Mouse (Mus musculus): ENCODE data around the gene Six6. TPM values are rescaled to one million over a fixed set of nuclear protein-coding genes. Genes with fewer than 3 reads are reported as not detected.

Gene Six6
- not detected in 2 replicates for polyA plus RNA-seq (2014; fragmentation: Nextera tagmentation; extraction: Ambion mirVana)

DNA sequence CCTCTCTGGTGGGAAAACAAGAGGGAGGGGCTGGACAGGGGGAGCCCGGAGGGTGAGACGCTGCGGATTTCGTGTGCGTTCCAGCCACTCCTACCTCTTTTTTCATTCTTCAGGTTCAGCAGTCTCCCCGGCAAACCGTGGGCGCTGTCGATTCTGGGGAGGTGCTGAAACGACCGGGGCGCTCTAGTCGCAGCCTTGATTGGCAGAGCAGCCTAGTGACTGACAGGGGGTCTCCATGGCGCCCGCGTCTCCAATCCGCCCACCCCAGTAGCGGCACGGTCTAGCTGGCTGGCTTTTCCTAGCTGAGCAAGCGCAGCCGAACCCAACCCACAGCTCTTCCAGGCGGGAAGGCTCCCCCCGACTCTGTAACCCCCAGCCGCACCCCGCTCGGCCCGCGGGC, at the start of gene Six6:
Gene Six6 (plus strand): TSS at position 277 of the 400 bp plus-strand sequence.
- under 1% methylated on average over 28 of the region's 28 CpGs for WGBS
- H3K9ac ChIP-seq (replicated peaks; ENCODE audit: low read depth, low read length), result no peak within 1 kb of the TSS
- no peak within 1 kb of the TSS for H3K27ac ChIP-seq (ENCODE audit: low read depth, low read length)
- no peak within 1 kb of the TSS for H3K4me3 ChIP-seq (ENCODE audit: low read depth, low read length)
- H3K4me1 ChIP-seq (ENCODE audit: control insufficient read depth, insufficient read depth, low read length), result no peaks in the 10 kb centered on the region
- peaks cover 63% of the 10 kb centered on the region for H3K27me3 ChIP-seq (ENCODE audit: control insufficient read depth, insufficient read depth, low read length)
- no peaks in the 10 kb centered on the region for H3K36me3 ChIP-seq (ENCODE audit: control insufficient read depth, insufficient read depth, low read length)
- H3K4me2 ChIP-seq (ENCODE audit: low read depth, low read length), result peak within 1 kb of the TSS; percentile 24; the same call in 1 of the 2 replicates
- no peaks in the 10 kb centered on the region for H3K9me3 ChIP-seq (ENCODE audit: control insufficient read depth, low read length)
- 0 out of 2 replicates have a peak, but pooled peaks have one; percentile 28 for ATAC-seq (ENCODE audit: low read depth)

DNA sequence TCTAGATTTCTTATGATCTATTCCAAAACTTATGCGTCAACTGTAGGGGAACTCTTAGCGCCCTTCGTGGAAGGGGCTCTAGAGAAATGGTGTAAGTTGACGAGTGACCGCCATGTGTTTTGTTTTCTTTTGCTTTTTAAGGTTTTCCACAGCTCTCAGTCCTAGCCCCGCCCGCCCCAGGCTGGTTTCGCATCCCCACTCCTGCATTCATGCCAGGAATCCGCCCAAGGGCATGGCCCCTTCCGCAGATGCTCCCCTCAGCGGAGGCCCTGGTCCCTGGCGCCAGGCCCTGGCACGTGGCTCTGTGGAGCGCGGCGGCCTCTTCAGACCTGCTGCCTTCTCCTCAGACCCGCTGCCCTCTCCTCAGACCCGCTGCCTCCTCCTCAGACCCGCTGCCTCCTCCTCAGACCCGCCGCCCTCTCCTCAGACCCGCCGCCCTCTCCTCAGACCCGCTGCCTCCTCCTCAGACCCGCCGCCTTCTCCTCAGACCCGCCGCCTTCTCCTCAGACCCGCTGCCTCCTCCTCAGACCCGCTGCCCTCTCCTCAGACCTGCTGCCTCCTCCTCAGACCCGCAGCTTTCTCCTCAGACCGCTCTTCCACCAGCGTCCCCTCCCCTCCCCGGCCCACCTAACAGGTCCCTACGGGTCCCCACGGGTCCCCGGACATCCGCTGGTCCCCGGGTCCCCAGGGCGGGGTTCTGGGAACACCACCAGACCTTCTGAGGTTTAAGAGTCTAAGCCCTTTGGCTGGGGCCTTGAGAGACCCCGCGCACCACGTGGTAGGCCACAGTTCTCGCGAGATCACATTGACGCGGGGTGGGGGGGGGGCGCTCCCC, 22.3 kb upstream of the Six6 start:
- Histone ChIP-seq H3K36me3 (ENCODE audit: control insufficient read depth, insufficient read depth, low read length) (no peaks in the 10 kb centered on the region), H3K4me2 (ENCODE audit: low read depth, low read length) (peak overlapping the region; percentile 49), H3K9me3 (ENCODE audit: control insufficient read depth, low read length) (no peaks in the 10 kb centered on the region), H3K4me1 (ENCODE audit: control insufficient read depth, insufficient read depth, low read length) (no peaks in the 10 kb centered on the region), H3K4me3 (ENCODE audit: low read depth, low read length) (peak overlapping the region; percentile 25), H3K27ac (ENCODE audit: low read depth, low read length) (no peak overlapping the region), H3K9ac (replicated peaks; ENCODE audit: low read depth, low read length) (peak overlapping the region; percentile 43), H3K27me3 (ENCODE audit: control insufficient read depth, insufficient read depth, low read length) (no peaks in the 10 kb centered on the region)
- WGBS, result 24% methylated on average over 39 of the region's 48 CpGs
- peak; percentile 58; the same call in 1 of the 2 replicates for ATAC-seq (ENCODE audit: low read depth)

DNA sequence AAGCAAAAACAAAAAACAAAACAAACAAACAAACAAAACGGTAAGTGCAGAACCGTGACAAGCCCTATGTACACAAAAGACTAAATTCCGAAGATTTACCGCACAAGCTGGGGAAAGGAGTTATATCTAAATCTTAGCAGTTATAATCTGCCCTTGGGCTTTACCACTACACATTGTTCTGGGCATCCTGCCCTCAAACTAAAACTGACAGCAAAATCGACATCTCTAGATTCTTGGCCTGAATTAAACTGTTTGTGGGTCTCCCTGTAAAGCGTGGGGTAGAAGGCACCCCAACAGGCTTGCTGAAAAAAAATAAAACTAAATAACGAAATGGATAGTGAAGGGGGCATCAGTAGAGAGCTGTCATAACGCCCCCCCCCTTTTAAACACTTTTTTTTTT, 2.9 kb upstream of the Six6 start:
- WGBS, result 26% methylated on average over 8 of the region's 8 CpGs
- no peak overlapping the region for H3K4me2 ChIP-seq (ENCODE audit: low read depth, low read length)
- H3K9me3 ChIP-seq (ENCODE audit: control insufficient read depth, low read length), result no peaks in the 10 kb centered on the region
- H3K4me1 ChIP-seq (ENCODE audit: control insufficient read depth, insufficient read depth, low read length), result no peaks in the 10 kb centered on the region
- no peak overlapping the region for H3K9ac ChIP-seq (replicated peaks; ENCODE audit: low read depth, low read length)
- no peak overlapping the region for H3K4me3 ChIP-seq (ENCODE audit: low read depth, low read length)
- no peak overlapping the region for H3K27ac ChIP-seq (ENCODE audit: low read depth, low read length)
- no peak for ATAC-seq (ENCODE audit: low read depth)
- H3K36me3 ChIP-seq (ENCODE audit: control insufficient read depth, insufficient read depth, low read length), result no peaks in the 10 kb centered on the region
- H3K27me3 ChIP-seq (ENCODE audit: control insufficient read depth, insufficient read depth, low read length), result peaks cover 41% of the 10 kb centered on the region

DNA sequence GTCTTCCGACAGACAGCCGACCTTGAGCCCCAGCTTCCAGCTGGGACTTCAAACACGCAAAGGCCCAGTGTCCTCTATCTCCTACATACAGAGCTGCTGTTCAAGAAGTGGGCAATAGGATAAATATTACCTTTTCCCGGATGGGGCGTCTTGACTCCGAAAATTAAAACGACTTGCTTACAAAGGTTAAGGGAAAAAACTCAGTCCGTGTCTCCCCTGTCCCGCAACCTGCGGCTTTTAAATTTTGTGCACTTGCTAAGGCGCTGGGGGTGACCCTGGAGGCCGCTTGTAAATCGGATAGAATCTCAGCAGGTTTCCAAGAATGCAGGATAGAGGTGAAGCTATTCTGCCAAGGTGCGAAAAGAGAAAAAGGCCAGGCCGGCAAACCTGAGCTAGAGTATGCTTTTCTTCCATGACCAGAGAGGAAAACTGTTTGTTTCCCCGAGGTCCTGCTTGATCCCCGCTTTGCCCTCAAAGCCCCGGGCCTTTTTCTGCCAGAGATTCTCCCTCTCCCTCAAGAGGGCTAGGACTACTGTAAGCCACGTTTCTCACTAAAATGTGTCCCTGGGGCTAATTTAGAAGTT, 2.1 kb upstream of the Six6 start:
- Histone ChIP-seq H3K36me3 (ENCODE audit: control insufficient read depth, insufficient read depth, low read length) (no peaks in the 10 kb centered on the region), H3K9ac (replicated peaks; ENCODE audit: low read depth, low read length) (no peak overlapping the region), H3K4me2 (ENCODE audit: low read depth, low read length) (no peak overlapping the region), H3K4me3 (ENCODE audit: low read depth, low read length) (no peak overlapping the region), H3K27me3 (ENCODE audit: control insufficient read depth, insufficient read depth, low read length) (peaks cover 47% of the 10 kb centered on the region), H3K9me3 (ENCODE audit: control insufficient read depth, low read length) (no peaks in the 10 kb centered on the region), H3K4me1 (ENCODE audit: control insufficient read depth, insufficient read depth, low read length) (no peaks in the 10 kb centered on the region), H3K27ac (ENCODE audit: low read depth, low read length) (no peak overlapping the region)
- 2% methylated on average over 19 of the region's 19 CpGs for whole genome bisulfite sequencing
- ATAC-seq (ENCODE audit: low read depth), result no peak

DNA sequence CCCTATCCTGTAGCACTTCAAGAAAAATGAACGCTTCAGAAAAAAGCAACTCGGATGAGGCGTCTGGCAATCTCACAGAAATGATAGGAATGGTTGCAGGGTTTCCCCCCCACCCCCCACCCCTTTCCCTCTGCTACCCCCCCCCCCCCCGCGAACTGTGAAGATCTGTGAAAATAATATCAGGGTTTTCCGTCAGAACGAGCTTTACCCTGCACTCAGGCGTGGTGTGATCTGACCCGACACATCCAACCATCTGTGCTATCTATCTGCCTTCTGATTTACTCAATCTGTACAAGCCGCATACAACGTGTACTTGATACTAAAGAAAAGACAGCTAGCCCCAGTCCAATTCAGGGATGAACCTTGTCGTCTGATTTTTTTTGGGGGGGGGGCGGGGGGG, 1.5 kb upstream of the Six6 start:
- no peak overlapping the region for H3K4me3 ChIP-seq (ENCODE audit: low read depth, low read length)
- peaks cover 52% of the 10 kb centered on the region for H3K27me3 ChIP-seq (ENCODE audit: control insufficient read depth, insufficient read depth, low read length)
- no peak overlapping the region for H3K4me2 ChIP-seq (ENCODE audit: low read depth, low read length)
- H3K36me3 ChIP-seq (ENCODE audit: control insufficient read depth, insufficient read depth, low read length), result no peaks in the 10 kb centered on the region
- no peaks in the 10 kb centered on the region for H3K9me3 ChIP-seq (ENCODE audit: control insufficient read depth, low read length)
- ATAC-seq (ENCODE audit: low read depth), result no peak
- WGBS, result 4% methylated on average over 11 of the region's 13 CpGs
- no peaks in the 10 kb centered on the region for H3K4me1 ChIP-seq (ENCODE audit: control insufficient read depth, insufficient read depth, low read length)
- H3K9ac ChIP-seq (replicated peaks; ENCODE audit: low read depth, low read length), result no peak overlapping the region
- no peak overlapping the region for H3K27ac ChIP-seq (ENCODE audit: low read depth, low read length)

DNA sequence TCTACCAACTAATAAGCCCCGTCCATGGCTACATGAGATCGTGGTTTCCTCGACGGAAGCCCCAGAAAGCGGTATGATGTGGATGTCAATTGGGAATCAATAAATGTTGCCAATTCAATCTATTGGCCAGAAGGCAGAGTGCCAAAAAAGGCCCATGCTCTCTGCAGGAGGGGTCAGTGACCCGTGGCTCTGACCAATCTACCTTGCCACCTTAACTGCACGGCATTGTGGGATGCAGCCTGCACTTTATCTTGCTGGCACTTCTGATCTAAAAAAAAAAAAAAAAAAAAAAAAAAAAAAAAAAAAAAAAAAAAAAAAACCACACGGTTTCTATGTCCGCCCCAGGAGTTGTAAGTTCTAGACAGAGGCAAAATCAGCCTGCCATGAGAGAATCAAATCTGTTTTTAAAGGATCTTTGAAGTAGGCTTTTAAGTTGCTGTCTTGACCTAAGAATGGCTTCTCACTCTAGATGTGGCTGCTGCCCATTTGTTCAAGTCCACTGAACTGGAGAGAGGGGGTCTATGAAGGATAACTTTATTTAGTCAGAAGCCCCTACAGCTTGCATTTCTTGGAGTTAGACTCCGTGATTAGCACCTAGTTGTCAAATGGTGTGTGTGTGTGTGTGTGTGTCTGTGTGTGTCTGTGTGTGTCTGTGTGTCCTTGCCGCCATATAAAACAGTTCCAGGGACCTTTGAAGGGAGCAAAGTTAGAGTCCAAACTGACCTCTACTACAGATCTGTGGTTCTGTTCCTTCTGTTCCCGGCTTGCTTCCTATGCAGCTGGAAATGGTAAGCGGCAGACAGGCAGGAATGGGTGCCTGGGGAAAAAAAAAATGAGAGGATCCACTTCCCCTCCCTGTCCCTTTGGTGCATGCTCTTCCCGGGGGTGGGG, 847 bp upstream of the Six6 start:
- ATAC-seq (ENCODE audit: low read depth), result no peak
- Histone ChIP-seq H3K9me3 (ENCODE audit: control insufficient read depth, low read length) (no peaks in the 10 kb centered on the region), H3K4me3 (ENCODE audit: low read depth, low read length) (no peak overlapping the region), H3K4me1 (ENCODE audit: control insufficient read depth, insufficient read depth, low read length) (no peaks in the 10 kb centered on the region), H3K27me3 (ENCODE audit: control insufficient read depth, insufficient read depth, low read length) (peaks cover 59% of the 10 kb centered on the region), H3K4me2 (ENCODE audit: low read depth, low read length) (no peak overlapping the region), H3K27ac (ENCODE audit: low read depth, low read length) (no peak overlapping the region), H3K36me3 (ENCODE audit: control insufficient read depth, insufficient read depth, low read length) (no peaks in the 10 kb centered on the region), H3K9ac (replicated peaks; ENCODE audit: low read depth, low read length) (no peak overlapping the region)
- 3% methylated on average over 14 of the region's 14 CpGs for WGBS

DNA sequence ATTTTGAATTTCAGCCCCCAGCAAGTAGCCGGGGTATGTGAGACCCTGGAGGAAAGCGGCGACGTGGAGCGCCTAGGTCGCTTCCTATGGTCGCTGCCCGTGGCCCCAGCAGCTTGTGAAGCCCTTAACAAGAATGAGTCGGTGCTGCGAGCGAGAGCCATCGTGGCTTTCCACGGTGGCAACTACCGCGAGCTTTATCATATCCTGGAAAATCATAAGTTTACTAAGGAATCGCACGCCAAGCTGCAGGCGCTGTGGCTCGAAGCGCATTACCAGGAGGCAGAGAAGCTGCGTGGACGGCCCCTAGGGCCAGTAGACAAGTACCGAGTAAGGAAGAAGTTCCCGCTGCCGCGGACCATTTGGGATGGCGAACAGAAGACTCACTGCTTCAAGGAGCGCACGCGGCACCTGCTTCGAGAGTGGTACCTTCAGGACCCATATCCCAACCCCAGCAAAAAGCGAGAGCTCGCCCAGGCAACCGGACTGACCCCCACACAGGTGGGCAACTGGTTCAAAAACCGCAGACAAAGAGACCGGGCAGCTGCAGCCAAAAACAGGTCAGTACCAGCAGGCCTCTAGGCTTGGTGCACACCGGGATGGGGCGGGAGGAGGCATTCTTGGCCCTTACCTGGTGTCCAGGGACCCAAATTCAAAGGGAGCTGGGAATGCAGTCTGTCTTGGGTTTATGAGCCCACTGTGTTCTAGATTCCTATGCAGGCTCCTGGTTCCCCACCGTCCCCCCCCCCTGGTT, 554 bp downstream of the Six6 start, which contains the start of gene 4930447C04Rik:
Gene 4930447C04Rik (minus strand): TSS at position 704 of the 751 bp plus-strand sequence.
- under 1% methylated on average over 39 of the region's 39 CpGs for WGBS
- 0 out of 2 replicates have a peak, but pooled peaks cover 4% of the 10 kb centered on the region for H3K4me1 ChIP-seq (ENCODE audit: control insufficient read depth, insufficient read depth, low read length)
- no peaks in the 10 kb centered on the region for H3K36me3 ChIP-seq (ENCODE audit: control insufficient read depth, insufficient read depth, low read length)
- H3K4me3 ChIP-seq (ENCODE audit: low read depth, low read length), result no peak within 1 kb of the TSS
- no peak for ATAC-seq (ENCODE audit: low read depth)
- H3K27me3 ChIP-seq (ENCODE audit: control insufficient read depth, insufficient read depth, low read length), result peaks cover 60% of the 10 kb centered on the region
- no peaks in the 10 kb centered on the region for H3K9me3 ChIP-seq (ENCODE audit: control insufficient read depth, low read length)
- H3K27ac ChIP-seq (ENCODE audit: low read depth, low read length), result no peak within 1 kb of the TSS
- no peak within 1 kb of the TSS for H3K9ac ChIP-seq (replicated peaks; ENCODE audit: low read depth, low read length)
- peak within 1 kb of the TSS; percentile 24; the same call in 1 of the 2 replicates for H3K4me2 ChIP-seq (ENCODE audit: low read depth, low read length)

DNA sequence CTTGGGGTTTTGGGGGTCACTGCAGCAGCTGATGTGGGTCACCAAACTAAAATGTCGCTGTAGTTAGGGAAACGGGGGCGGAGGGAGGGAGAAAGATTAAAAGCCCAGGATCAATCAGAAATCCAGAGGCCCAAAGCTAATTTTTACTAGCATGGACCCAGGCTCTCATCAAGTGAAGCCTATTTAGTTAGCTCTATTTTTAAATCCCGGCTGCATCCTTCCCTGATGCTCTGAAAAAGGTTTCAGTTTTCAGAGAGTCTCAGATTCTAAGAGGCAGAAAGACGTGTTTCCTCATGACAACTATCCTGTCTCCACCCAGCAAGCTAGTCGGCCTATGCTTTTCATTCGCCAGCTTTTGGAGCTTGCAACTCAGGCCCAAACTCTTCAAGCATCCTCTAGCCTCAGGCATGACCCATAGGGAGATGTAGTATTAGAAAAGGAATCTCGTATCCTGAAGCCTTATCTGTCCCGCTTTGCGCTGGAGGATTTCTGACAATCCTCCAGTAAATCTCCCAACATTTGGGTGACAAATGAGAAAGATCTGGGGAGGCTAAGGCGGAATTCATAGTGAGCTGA, 1.2 kb downstream of the Six6 start:
- no peak for ATAC-seq (ENCODE audit: low read depth)
- Histone ChIP-seq H3K4me2 (ENCODE audit: low read depth, low read length) (no peak overlapping the region), H3K4me3 (ENCODE audit: low read depth, low read length) (no peak overlapping the region), H3K4me1 (ENCODE audit: control insufficient read depth, insufficient read depth, low read length) (0 out of 2 replicates have a peak, but pooled peaks cover 4% of the 10 kb centered on the region), H3K36me3 (ENCODE audit: control insufficient read depth, insufficient read depth, low read length) (no peaks in the 10 kb centered on the region), H3K27ac (ENCODE audit: low read depth, low read length) (no peak overlapping the region), H3K27me3 (ENCODE audit: control insufficient read depth, insufficient read depth, low read length) (peaks cover 57% of the 10 kb centered on the region), H3K9ac (replicated peaks; ENCODE audit: low read depth, low read length) (no peak overlapping the region), H3K9me3 (ENCODE audit: control insufficient read depth, low read length) (no peaks in the 10 kb centered on the region)
- 2% methylated on average over 11 of the region's 11 CpGs for WGBS
